Mouse (Mus musculus) Muller cell, postnatal 12 days (primary cell): Measurements from ENCODE around the gene Clcn5.
A peak's percentile ranks its signal among the peaks of the same experiment; 100 is the strongest.

Source experiments
- DNase-seq: peaks from one replicate; pipeline ENCODE4 v3.0.0-alpha.2; 2015; ENCODE audit errors: inconsistent ontology term

Clcn5 gene

DNA sequence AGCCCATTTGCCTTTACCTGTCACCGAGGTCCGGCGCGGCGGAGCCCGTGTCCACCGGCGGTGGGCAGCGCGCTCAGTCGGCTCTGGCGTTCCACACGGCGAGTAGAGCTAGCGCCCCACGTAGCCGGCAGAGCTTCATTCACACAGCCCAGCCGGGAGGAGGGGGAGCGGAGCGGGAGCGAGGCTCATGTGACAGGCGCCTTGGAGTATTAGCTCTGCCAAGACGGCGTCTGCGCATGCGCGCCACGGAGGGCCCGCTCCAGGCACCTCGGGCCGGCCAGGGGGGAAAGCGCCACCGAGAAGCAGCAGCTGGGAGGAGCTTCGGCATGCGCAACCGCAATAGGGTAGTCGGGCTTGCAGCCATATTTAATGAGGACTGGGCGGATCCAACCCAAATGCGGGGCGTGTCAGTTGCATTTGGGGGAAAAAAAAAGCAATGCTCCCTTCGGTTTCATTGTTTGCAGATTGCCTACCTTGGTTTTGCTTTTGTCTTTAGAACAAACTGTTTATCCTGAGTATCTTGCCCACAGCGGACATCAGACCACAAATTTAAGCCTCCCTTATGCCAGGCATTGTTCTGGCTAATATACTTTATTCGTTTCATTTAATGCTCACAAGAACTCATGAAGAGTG, at the start of gene Clcn5:
Clcn5 (minus strand) TSS at position 270 of the 633 bp plus-strand sequence.
- peak; percentile 97 for DNase-seq

DNA sequence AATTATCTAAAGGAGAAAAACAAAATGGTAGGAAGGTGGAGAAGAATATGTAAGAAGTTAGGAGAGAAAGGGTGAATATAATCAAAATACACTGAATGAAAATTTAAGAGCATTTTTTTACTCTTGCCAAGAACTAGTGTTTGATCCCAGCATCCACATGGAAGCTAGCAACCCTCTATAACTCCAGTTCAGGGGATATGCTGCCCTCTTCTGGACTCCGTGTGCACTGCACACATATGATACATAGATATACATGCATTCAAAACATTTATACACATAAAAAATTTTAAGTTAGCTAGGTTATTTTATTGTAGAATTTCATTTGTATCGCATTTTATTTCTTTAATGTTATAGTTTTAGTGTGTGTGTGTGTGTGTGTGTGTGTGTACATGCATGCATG, 6.3 kb upstream of the Clcn5 start:
- DNase-seq = no peak

DNA sequence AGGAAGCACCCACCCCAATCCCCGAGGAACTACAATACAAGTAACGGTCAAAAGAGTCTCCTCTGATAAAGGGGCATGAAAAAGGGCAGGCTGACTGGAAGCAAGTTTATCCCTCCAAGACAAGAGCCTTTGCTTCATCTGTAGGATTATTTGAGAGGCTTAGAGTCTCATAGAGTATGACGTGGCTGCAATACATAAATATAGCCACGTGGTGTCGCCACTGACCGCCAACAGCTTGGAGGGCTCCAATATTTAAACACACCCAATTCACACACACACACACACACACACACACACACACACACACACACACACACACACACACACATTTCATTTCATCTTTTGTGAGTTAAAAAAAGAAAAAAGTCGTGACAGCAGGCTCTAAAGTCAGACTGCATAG, 3.1 kb upstream of the Clcn5 start:
- peak; percentile 17 for DNase-seq

DNA sequence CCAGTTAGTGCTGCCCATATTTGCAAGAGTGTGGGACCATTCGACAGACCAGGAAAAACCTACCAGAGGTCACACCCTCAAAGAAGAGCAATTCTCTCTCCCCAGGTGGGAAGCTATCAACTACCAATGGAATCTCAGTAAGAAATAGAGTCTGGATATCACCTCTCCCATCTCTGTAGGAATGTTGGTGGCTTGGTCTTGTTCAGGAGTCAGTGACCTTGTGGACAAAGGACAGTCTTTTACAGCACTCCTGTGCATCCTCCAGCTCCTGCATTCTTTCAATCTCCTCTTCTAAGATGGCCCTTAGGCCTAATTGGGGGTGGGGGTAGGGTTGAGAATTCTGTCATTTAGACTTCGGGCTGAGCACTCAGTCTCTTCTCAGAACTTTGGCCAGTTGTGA, 1.4 kb upstream of the Clcn5 start:
- DNase-seq = no peak

DNA sequence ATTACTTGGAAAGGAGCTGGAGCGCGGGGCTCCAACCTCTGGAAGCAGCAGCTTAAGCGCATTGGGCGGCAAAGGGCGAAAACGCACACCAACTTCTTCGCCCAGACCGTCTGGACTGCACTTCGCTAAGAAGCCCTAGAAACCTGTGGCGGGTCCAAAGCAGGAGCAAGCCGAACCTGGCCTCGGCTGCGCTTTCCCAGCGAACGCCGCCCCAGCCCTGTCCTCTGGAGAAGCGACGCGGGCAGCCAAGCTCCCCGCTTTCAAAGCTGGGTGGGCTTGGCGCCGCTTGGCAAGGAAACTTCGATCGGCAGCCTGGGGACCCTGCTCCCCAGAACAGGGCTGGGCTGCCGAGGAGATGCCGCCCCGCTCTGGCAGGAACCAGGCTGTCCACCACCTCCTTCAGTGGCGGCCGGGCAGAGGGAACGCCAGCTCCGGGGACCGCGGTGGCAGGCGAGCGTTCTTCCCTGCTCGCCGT, 570 bp downstream of the Clcn5 start:
- no peak for DNase-seq

DNA sequence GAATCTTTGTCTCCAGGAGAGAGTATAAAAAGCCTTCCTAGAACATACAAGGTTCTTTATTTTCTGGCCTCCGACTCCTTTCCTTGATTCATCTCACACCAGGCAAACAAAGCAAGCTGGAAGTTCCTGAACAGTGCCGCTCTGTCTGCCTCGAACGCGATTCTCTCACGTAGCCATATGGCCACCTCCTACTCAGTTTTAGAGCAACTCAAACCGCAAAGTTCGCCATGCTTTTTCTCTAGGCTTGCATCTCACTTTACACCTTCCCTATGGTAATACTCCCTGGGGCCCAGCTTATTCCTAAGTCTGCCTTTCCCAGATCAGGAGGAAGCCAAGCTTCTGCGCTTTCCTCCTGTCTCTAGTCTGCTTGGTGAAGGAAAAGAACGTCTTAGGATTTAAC, 4.0 kb downstream of the Clcn5 start:
- DNase-seq = peak; percentile 9

DNA sequence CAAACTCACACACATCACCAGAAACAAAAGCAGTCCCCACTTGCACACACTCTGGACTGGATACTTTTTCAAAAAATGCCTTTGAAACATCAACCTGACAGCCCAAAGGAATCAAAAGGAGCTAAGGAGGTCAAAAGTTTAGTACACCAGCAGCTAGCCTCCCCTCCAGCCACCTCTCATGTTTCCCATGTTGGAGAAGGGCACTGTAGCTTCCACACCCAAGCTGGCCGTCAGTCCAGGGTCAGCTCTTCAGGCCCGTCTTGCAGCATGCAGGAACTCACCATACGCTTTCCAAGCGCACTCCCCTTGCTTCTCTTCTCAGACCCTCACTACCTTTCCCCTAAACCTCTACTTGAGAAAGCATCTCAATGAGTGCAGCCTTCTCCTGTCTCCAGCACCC, 4.5 kb downstream of the Clcn5 start:
- DNase-seq = peak; percentile 0

DNA sequence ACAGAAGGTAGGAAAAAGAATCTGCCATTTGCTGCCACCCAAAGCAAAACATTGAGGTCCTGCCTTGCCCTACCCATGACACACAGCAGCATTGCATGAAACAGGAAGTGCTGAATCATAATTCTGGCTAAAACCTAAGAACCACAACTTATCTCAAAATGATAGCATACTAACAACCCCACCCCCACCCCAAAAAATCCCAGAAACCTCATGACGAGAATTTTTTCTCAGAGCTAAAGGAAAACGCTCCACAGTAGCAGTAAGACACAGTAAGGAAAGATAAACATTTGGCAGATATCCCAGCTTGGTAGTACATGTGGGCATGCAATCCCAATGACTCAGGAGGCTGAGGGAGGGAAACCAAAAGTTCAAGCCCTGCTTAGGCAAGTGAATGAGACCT, 10.9 kb downstream of the Clcn5 start:
- DNase-seq = peak; percentile 57

DNA sequence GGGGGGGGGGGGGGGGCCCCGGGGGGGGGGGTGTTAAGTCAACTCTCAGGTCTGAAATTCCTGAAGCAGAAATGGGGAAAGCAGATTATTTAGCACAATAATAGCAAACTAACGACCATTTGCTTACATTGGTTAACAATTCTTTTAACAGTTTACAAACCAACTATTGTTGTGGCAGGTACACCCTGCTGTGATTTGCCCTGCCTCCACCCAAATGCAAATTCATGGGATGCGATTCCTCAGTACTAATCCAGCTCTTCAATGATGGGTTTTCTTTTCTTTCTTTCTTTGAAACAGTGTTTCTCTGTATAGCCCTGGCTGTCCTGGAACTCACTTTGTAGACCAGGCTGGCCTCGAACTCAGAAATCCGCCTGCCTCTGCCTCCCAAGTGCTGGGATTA, 12.3 kb downstream of the Clcn5 start:
- DNase-seq = no peak

DNA sequence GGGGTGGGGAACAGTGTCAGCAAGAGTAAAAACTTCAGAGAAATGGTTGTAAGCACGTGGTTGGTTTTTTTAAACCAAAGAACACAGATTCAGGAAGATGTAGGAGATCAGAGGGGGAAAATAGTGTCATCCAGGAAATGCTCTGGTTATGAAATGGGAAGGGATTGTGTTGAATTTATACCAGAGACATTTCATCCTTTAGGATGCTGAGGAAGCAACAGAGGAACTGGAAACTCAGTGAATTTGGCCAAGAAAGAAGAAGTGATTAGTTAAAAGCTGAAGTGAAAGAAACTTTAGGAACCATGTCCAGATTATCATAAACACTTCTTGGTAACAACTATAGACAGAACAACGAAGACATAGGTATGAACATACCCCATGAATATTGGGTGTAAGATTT, 26.2 kb downstream of the Clcn5 start:
- DNase-seq = no peak

DNA sequence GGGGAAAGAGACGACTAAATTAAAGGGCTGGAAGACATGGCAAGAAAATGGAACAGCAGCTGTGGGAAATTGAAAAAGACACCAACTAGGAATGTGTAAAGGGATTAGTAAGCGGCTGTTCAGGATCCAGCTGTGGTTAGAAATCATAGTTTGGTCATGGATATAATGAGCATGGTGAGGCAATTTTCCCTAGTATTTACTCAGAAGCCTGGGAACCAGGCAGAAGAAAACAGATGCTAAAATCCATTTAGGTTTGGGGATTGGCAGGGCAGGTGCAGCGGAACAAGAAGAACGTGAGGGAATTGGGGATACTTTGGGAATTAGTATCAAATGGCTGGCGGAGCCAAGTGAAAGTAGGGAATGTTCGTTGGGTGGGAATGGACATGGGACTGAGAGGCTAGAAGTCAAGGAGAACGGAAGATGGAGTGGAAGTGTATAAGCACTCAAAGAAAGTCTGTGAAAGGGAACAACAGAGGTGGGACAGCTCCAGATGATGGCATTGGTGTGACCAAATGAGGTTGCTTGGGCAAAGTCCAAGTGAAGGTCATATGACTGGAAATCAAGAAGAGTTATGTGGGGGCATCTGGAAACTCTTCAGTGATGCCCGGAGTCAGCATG, 26.9 kb downstream of the Clcn5 start:
- DNase-seq = no peak

DNA sequence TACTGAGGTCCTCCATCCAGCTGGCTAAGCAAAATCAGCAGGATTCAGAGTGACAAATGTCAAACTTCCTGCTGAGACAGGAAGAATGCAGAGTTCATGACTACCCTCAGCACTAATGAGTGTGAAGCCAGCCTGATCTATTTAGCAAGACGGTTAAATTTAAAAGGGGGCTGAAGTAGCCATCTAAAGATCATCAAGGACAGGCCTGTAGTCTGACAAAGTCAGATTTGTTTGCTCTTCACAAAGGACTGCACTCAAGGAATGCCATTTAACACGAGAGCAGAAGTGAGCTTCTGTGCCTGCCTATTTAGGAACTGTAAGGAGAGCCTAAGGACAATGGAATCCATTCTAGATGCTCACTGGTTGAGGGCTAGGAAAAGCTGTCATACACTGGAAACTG, 30.2 kb downstream of the Clcn5 start:
- peak; percentile 75 for DNase-seq

DNA sequence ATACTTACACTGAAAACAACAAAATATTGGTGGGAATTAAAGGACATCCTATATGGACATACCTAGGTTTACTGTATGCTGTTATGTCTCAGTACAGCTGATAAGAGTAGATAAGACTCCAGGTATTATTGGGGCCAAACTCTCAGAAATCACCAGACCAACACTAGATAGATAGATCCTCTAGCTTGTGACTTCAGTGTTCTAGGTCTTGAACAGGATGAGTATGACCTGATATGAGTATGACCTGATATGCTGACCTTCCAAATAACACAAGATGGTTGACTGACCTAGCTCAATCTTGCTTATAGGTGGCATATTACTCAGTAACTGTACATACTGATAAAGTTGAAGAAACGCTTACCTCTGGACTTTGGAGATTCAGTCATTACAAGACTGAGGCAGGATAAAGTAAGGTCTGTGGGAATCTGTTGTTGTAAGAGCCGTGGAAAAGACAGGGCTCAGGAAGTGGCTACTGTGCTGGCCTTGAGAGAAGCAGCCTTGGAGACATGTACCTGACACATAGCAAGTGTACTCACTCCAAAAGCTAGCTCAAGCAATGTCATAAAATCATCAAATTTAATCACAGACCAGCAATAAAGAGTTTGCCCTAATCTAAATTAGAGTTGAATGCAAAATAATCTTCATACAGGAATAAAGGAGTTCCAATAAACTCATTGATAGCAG, 32.0 kb downstream of the Clcn5 start:
- DNase-seq = no peak

DNA sequence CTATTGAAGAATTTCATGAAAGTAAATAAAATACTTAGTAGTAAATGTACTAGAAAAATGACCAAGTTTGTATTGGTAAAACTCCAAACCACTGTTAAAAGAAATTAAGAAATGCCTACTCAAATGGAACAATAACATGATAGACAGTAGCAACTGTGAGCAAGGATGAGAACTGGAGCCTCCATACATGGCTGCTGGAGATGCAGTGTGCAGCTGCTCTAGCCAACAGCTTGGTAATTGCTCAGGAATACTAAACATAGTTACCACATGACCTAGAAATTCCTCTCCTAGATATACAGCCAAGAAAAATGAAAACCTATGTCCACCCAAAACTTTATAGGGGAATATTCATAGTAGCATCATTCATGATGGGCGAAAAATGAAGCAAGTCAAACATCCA, 36.5 kb downstream of the Clcn5 start:
- DNase-seq = no peak

DNA sequence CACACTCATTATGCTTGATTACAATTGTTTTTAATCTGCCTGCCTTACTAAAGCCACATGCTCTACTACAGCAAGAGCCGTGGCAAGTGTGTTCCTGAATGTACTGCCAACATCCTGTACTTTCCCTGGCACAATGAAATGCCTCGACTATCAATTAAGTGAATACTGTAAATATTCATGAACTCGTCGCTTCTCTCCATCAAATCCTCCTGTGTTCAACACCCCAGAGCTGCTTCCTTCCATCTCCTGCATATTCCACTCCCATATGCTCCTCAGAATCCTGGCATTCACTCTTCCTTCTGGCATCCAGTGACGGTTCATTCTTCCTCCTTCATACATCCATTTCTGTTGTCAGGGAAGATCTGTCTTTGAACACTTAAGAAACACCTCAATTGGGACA, 39.4 kb downstream of the Clcn5 start:
- no peak for DNase-seq

DNA sequence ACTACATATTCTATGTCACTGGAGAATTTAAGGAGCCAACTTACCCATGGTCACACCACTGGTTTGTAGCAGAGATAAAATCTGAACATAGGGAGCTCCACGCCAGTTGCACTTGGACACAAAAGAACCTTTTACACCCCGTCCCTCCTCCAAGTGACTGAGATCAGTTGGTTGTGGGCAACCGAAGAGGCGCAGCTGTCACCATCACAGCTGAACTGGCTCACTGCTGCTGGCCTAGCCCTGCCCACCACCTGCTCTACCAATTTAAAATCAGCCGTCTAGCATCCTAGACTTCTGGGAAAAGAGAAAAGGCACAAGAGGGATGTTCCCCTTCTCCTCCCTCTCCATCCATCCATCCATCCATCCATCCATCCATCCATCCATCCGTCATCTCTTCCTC, 42.6 kb downstream of the Clcn5 start:
- no peak for DNase-seq

DNA sequence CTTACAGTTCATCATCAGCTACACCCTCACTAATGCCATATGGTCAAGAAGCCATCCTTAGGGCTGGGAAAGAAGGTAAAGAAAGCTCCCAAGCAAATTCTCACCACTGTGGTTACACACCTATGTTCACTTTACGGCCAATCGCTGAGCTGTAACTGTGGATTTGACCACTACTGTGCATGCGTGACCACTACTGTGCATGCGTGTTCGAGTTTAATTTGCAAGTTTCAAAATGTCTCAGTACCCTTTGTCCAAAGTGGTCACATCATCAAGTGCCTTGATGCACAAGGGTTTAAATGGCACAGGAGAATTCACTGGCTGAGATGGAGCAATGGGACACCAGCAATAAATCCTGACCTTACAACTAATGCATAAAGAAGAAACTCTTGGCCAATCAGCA, 58.0 kb downstream of the Clcn5 start:
- no peak for DNase-seq

DNA sequence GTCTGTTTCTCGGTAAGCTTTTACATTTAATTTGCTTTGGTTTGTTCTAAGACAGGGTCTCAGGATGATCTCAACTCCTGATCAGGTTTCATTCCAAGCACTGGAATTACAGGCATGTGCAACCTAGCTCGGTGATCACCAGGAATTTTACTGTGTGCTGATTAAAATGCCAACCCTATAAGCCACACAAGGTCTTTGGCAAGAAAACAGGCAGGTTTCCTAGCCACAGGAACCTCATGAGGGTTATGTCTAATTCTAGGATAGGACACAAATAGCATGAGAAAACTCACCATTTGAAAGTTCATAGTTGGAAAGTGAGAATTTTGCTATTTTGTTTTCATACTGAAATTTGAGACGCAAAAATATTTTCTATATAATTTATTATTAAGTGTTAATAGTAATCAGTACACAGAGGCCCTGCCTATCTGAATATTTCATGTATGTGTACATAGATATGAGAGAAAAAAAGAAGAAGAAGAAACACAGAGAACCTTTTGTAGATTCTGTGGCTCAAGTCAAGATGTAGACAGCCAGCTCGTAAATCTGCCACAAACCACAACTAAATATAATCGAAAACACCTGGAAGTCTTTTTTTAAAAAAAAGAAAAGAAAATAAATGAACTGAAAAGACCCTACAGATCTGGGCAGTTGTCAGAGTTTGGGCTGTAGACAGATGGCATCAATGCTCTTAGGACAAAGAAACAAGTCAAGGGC, 58.6 kb downstream of the Clcn5 start:
- DNase-seq = peak; percentile 74

DNA sequence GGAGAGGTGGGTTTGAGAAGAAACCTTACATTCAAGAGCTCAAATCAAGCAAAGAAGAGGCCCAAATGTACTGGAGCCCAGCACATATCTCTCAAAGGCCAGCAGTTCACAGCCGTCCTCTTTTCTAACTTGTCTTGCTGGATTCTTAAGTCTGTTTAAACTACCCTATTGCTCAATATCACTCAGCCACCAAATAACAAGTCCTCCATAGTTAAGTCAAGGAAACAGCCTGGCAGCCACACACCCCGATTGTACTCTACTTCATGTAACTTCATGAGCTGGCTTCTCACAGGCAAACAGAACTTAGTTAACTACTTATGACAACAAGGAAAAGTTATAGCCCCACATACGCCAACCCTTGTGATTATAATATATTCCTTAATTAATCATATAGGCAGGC, 59.4 kb downstream of the Clcn5 start:
- no peak for DNase-seq

DNA sequence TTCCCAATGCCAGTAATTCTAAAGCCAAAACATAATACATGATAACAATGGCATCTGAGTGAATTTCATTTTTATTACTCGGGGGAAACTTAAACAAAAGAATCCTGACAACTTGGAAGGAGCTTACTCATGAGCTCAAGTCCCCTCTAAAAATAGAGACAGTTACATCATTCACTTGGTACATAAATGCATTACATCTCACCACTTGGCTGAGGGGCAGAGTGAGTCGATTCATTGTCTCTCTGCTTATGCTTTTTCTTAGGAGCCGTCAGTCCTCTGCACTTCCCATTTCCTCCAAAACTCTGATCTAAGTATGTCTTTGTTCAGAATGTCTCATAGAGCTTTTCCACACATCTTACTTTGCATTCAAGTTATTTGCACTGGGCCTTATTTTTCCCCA, 63.1 kb downstream of the Clcn5 start:
- peak; percentile 41 for DNase-seq

DNA sequence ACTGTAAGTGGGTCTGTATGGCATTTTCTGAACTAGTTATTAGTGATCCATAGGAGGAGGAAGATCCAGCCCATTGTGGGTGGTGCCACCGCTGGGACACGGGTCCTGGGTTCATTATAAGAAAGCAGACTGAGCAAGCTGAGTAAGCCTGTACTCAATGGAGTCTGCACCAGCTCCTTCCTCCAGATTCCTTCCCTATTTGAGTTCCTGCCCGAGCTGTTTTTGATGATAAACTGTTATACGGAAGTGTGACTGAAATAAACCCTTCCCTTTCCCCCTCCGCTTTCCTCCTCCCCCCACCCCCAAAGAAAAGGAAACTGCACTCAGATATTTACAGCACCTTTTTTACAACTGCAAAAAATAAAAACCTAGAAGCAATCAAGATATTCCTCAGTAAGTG, 115.1 kb downstream of the Clcn5 start:
- no peak for DNase-seq

DNA sequence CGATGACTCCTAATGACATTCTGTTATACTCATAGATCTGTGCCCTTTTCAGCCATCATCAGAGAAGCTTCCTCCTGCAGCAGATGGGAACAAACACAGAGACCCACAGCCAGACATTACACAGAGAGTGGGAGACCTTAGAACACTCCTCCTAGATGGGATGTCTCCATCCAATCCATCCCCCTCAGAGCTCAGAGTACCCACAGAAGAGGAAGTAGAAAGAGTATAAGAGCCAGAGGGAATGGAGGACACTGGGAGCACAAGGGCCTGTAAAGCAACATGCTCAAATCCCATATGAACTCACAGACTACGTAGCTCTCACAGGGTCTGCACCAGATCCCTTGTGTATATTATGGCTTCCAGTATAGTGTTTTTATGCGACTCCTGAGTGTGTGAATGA, 115.6 kb downstream of the Clcn5 start:
- no peak for DNase-seq

DNA sequence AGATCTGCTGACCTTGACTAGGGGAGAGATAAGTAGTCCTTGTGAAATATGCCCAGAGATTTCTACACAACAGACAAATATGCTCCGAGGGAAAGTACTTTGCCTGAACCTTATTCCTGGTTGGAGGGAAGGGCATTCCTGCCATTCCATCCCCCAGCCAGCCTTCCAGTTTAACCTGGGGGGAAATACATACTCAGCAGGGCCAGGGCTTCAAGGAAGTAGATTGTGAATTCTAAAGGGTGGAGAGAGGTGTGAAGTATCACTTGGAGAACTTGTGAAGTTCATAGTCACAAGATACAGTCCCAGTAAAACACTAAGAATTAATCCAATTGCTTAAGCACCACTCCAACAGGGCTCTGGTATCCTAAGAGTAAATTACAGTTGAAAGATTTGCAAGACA, 121.3 kb downstream of the Clcn5 start:
- DNase-seq = no peak
